Mouse (Mus musculus) forebrain, embryonic 16.5 days (tissue): Measurements from ENCODE around the gene Gm20388. TPM values are rescaled to one million over a fixed set of nuclear protein-coding genes. Genes with fewer than 3 reads are reported as not detected.

Experiments
- ATAC-seq: fragments of 200-750 bp; cut with Nextera tagmentation; 2 replicates; pipeline ENCODE4 v1.8.0; 2017; ENCODE audit warnings: mild to moderate bottlenecking, moderate library complexity
- H3K27ac ChIP-seq: fragments of 300-500 bp; sonication (generic); 2 replicates; pipeline ENCODE4 v1.5.1; 2014; ENCODE audit warnings: low read length, control low read depth
- H3K27me3 ChIP-seq: fragments of 300-500 bp; sonication (generic); replicated peaks from 2 replicates; pipeline ENCODE4 v1.6.1; 2014; ENCODE audit warnings: low read length; ENCODE audit not compliant: control insufficient read depth, insufficient read depth
- H3K36me3 ChIP-seq: fragments of 300-500 bp; sonication (generic); 2 replicates; pipeline ENCODE4 v1.6.1; 2014; ENCODE audit not compliant: control insufficient read depth, insufficient read depth
- H3K4me1 ChIP-seq: fragments of 300-500 bp; sonication (generic); replicated peaks from 2 replicates; pipeline ENCODE4 v1.6.1; 2014; ENCODE audit warnings: low read length; ENCODE audit not compliant: control insufficient read depth, insufficient read depth
- H3K4me2 ChIP-seq: fragments of 300-500 bp; sonication (generic); 2 replicates; pipeline ENCODE4 v1.6.1; 2014; ENCODE audit warnings: mild to moderate bottlenecking, low read length, control low read depth
- H3K4me3 ChIP-seq: fragments of 300-500 bp; sonication (generic); replicated peaks from 2 replicates; pipeline ENCODE4 v1.5.1; 2014; ENCODE audit warnings: mild to moderate bottlenecking, low read length, control low read depth
- H3K9ac ChIP-seq: fragments of 300-500 bp; sonication (generic); replicated peaks from 2 replicates; pipeline ENCODE4 v1.6.1; 2014; ENCODE audit warnings: low read depth, low read length, control low read depth
- H3K9me3 ChIP-seq: fragments of 300-500 bp; sonication (generic); 2 replicates; pipeline ENCODE4 v1.6.1; 2016; ENCODE audit warnings: low read length; ENCODE audit not compliant: control insufficient read depth
- WGBS: fragments of 180-500 bp; shearing (Covaris S2); extraction: QIAGEN DNeasy Blood & Tissue Kit; methylation state at CpG from one replicate; pipeline ENCODE4 v1.1.7; 2014; 5-methylcytosine and 5-hydroxymethylcytosine counted together
- polyA plus RNA-seq: library from polyadenylated mRNA; unstranded; fragments of >200 nt; fragmentation: Nextera tagmentation; extraction: Ambion mirVana; gene quantifications from 2 replicates; pipeline ENCODE4 v1.2.1, GENCODE M21; 2015

The Gm20388 gene
- polyA plus RNA-seq, 1 experiment from 2014 or later, result 4.7 TPM

DNA sequence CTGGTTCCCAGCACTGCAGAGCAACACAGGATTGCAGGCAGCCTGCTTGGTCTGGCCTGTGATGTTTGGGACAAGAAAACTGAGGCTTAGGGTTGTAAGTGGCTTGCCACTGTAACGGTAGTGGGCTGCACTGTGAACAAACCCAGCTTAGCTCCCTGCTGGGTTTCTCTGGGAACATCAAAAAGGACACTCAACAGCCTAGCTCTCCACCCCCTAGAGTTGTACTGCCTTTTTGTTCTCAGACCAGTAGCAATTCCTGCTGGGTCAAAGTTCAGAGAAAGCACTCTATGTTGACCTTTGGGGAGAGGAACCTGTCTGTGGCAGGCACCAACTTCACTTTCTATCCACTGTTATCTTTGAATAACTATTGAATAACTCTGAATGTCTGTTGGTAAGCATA lies 3423.8 kb downstream of the Gm20388 start:
- Histone ChIP-seq H3K36me3 (no peaks in the 10 kb centered on the region), H3K27ac (0 out of 2 replicates have a peak overlapping the region, but pooled peaks have one; percentile 3), H3K4me2 (peak overlapping the region; percentile 79), H3K9me3 (no peaks in the 10 kb centered on the region), H3K9ac (peak overlapping the region; percentile 5), H3K4me1 (peaks cover 12% of the 10 kb centered on the region), H3K27me3 (no peaks in the 10 kb centered on the region), H3K4me3 (peak overlapping the region; percentile 73)
- 0% methylated on average over 1 of the region's 1 CpGs for WGBS
- no peak for ATAC-seq

- no peak overlapping the region for H3K4me2 ChIP-seq
- H3K9me3 ChIP-seq, result no peaks in the 10 kb centered on the region
- H3K4me3 ChIP-seq, result no peak overlapping the region
- 81% methylated on average over 3 of the region's 3 CpGs for WGBS
- no peak overlapping the region for H3K9ac ChIP-seq
- H3K27me3 ChIP-seq, result no peaks in the 10 kb centered on the region
- no peak for ATAC-seq
- H3K36me3 ChIP-seq, result no peaks in the 10 kb centered on the region
- no peak overlapping the region for H3K27ac ChIP-seq
- peaks cover 8% of the 10 kb centered on the region for H3K4me1 ChIP-seq
These were observed 3426.8 kb downstream of the Gm20388 start for GRCm38 (mm10) chr8:123337475-123337874.

DNA sequence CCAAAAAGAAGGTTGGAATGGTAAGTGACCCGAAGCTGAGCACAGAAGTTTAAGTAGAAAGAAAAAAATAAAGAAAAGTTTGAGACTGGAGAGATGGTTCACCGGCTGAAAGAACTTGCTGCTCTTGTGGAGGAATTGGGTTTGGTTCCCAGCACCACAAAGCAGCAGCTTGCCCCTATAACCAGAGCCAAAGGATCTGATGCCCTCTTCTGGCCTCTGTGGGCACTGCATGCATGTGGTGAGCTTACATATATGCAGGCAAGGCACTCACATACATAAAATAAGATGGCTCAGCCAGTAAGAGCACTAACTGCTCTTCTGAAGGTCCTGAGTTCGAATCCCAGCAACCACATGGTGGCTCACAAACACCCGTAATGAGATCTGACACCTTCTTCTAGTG lies 3429.4 kb downstream of the Gm20388 start:
- no peak overlapping the region for H3K4me2 ChIP-seq
- no peak for ATAC-seq
- H3K27ac ChIP-seq, result no peak overlapping the region
- no peaks in the 10 kb centered on the region for H3K9me3 ChIP-seq
- no peaks in the 10 kb centered on the region for H3K27me3 ChIP-seq
- WGBS, result 98% methylated on average over 4 of the region's 4 CpGs
- H3K4me1 ChIP-seq, result peaks cover 4% of the 10 kb centered on the region; the same call in 1 of the 2 replicates
- no peaks in the 10 kb centered on the region for H3K36me3 ChIP-seq
- H3K4me3 ChIP-seq, result no peak overlapping the region
- H3K9ac ChIP-seq, result no peak overlapping the region

- H3K27ac ChIP-seq, result no peak overlapping the region
- H3K36me3 ChIP-seq, result no peaks in the 10 kb centered on the region
- no peak for ATAC-seq
- 91% methylated on average over 27 of the region's 27 CpGs for WGBS
- H3K4me3 ChIP-seq, result no peak overlapping the region
- H3K4me1 ChIP-seq, result peaks cover 4% of the 10 kb centered on the region; the same call in 1 of the 2 replicates
- H3K27me3 ChIP-seq, result no peaks in the 10 kb centered on the region
- no peaks in the 10 kb centered on the region for H3K9me3 ChIP-seq
- no peak overlapping the region for H3K4me2 ChIP-seq
- H3K9ac ChIP-seq, result no peak overlapping the region
These were observed 3430.7 kb downstream of the Gm20388 start for GRCm38 (mm10) chr8:123341040-123342015.

- H3K9ac ChIP-seq, result no peak overlapping the region
- H3K4me1 ChIP-seq, result peaks cover 4% of the 10 kb centered on the region; the same call in 1 of the 2 replicates
- H3K4me3 ChIP-seq, result no peak overlapping the region
- H3K27me3 ChIP-seq, result no peaks in the 10 kb centered on the region
- H3K27ac ChIP-seq, result no peak overlapping the region
- H3K4me2 ChIP-seq, result no peak overlapping the region
- 81% methylated on average over 8 of the region's 8 CpGs for WGBS
- ATAC-seq, result no peak
- H3K36me3 ChIP-seq, result no peaks in the 10 kb centered on the region
- H3K9me3 ChIP-seq, result no peaks in the 10 kb centered on the region
These were observed 3431.6 kb downstream of the Gm20388 start for GRCm38 (mm10) chr8:123342253-123342652.

DNA sequence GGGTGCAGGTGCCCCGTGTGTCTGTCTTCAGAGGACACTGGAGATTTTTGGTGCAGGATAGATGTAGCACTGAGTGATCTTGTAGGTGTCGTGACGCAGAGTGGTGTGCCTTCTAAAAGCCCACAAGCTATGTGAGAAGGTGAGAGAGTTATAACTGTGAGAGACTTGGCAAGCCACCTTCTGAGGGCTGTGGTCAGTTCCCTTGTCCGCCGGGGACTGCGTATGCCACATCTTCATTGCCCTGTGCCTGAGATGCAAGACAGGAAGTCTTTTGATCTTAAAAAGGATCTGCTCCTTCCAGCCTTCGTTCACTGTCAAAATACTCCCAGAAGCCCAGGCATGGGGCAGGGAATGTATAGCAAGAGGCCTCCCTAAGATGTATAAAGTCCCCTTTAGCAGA lies 3432.3 kb downstream of the Gm20388 start:
- no peak for ATAC-seq
- no peak overlapping the region for H3K4me3 ChIP-seq
- 84% methylated on average over 7 of the region's 7 CpGs for WGBS
- no peaks in the 10 kb centered on the region for H3K36me3 ChIP-seq
- H3K4me1 ChIP-seq, result peaks cover 4% of the 10 kb centered on the region; the same call in 1 of the 2 replicates
- no peaks in the 10 kb centered on the region for H3K9me3 ChIP-seq
- no peak overlapping the region for H3K9ac ChIP-seq
- H3K27ac ChIP-seq, result no peak overlapping the region
- no peak overlapping the region for H3K4me2 ChIP-seq
- H3K27me3 ChIP-seq, result no peaks in the 10 kb centered on the region

GRCm38 (mm10) chr8:123343422-123343821 lies 3432.8 kb downstream of the Gm20388 start:
- Histone ChIP-seq H3K4me1 (peaks cover 4% of the 10 kb centered on the region; the same call in 1 of the 2 replicates), H3K4me3 (no peak overlapping the region), H3K9me3 (no peaks in the 10 kb centered on the region), H3K27me3 (no peaks in the 10 kb centered on the region), H3K36me3 (no peaks in the 10 kb centered on the region), H3K9ac (no peak overlapping the region), H3K4me2 (no peak overlapping the region), H3K27ac (no peak overlapping the region)
- WGBS, result 95% methylated on average over 12 of the region's 12 CpGs
- no peak for ATAC-seq

DNA sequence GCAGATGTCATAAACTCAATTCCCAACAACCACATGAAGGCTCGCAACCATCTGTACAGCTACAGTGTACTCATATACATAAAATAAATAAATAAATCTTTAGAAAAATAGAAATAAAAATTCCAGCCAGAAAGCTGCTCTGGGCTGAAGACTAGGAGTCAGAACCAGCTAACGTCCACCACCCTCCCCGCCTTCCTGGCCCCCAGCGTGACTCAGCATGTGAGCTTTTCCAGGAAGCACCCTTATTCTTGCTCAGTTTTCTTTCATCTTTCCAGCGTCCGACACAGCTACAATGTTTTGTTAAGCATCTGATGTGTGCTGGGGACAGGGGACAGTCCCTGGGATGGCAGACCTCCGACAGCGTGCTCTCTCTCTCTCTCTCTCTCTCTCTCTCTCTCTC lies 3434.5 kb downstream of the Gm20388 start:
- ATAC-seq, result no peak
- WGBS, result 84% methylated on average over 8 of the region's 8 CpGs
- no peaks in the 10 kb centered on the region for H3K27me3 ChIP-seq

GRCm38 (mm10) chr8:123345856-123346255 lies 3435.2 kb downstream of the Gm20388 start:
- Histone ChIP-seq H3K9ac (no peak overlapping the region), H3K27ac (no peak overlapping the region), H3K4me3 (no peak overlapping the region), H3K9me3 (no peaks in the 10 kb centered on the region), H3K27me3 (no peaks in the 10 kb centered on the region), H3K4me2 (no peak overlapping the region), H3K36me3 (no peaks in the 10 kb centered on the region), H3K4me1 (peaks cover 4% of the 10 kb centered on the region; the same call in 1 of the 2 replicates)
- ATAC-seq, result no peak
- WGBS, result 90% methylated on average over 6 of the region's 6 CpGs

More for the DNA sequence above, 3434.5 kb downstream of the Gm20388 start:
- no peak overlapping the region for H3K4me2 ChIP-seq
- H3K9ac ChIP-seq, result no peak overlapping the region
- H3K4me1 ChIP-seq, result peaks cover 4% of the 10 kb centered on the region; the same call in 1 of the 2 replicates
- no peaks in the 10 kb centered on the region for H3K9me3 ChIP-seq
- H3K27ac ChIP-seq, result no peak overlapping the region
- H3K4me3 ChIP-seq, result no peak overlapping the region
- no peaks in the 10 kb centered on the region for H3K36me3 ChIP-seq
